Mouse (Mus musculus) right cerebral cortex, postnatal 25 days (tissue): Measurements from ENCODE around the gene Tmem259.

Experiments used
- DNase-seq: peaks from one replicate; pipeline ENCODE4 v3.0.0; 2022

Tmem259 gene

DNA sequence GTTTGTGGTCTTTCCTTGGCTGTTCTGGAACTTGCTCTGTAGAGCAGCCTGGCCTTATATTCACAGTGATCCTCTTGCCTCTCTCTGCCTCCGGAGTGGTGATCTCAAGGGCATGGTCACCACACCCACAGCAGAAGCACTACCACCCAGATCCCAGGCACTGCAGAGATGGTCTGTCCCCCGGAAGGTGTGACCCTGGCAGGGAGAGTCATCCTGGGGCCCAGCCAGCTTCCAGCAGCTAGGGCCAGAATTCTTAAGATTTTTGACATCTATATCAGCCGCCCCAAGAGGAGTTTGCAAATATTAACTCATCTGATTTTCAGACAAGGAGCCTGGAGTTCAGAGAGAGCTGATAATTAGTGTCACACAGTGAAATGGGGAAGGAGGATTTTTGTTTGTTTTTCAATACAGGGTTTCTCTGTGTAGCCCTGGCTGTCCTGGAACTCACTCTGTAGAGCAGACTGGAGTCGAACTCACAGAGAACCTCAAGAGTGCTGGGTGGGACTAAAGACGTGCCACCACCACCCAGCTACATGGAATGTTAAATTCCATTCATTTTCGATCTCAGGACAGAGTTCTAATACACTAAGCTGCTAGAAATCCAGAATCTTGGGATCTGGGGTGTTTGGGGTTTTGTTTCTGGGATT is 2.2 kb upstream of the Tmem259 start:
- DNase-seq, result no peak

DNA sequence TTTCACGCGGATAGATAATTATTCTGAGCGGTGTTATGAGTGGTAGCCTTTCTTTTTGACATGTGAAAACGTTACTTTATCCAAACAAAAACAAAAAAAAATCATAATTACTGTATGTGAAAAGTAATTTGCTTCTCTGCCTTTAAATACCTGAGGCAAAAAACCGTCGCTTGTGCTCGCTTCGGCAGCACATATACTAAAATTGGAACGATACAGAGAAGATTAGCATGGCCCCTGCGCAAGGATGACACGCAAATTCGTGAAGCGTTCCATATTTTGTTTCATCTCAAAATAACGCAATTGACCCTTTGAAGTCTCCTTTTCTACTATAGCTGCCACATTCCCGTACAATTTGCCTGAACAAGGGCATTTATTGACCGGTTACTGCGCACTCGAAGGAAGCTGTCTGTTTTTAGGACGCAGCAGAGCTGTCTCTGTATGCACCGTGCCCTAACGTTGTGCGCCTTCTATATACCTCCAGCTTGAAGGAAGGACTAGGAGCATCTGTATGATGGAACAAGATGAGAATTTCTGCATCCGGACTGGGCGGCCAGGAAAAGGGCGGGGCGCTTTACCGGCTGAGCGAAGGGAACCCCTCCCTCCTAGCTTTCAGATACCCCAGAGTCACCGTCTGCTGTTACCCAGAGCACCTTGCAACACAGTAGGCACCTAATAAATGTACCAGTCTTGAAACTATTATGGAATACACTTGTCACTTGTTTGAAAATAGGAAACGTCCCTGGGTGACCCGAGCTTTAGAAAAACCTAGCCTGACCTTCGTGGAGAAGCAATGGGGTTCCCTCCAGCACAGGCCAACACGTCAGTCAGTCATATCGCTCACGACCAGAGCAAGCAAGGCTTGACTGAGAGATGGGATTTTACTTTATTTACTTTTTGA is 1.5 kb upstream of the Tmem259 start:
- peak; percentile 66 for DNase-seq

DNA sequence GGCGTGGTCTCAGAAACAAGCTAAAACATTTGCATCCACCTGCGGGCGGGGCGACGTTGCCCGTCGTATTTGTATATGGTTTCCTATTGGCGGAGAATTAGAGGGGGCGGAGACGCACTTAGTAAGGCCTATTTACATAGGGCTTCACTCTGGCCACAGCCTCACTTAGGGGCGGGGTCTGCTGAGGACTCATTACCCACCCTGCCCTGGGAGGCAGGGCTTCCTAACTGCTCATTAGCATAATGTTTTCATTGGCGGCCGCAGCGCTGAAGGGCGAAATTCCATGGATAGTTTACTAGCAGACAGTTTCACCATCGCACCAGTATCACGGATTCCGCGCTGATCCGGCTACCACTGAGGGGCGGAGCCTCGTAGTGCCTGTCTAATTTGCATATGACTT is 741 bp upstream of the Tmem259 start:
- DNase-seq, result peak; percentile 95

DNA sequence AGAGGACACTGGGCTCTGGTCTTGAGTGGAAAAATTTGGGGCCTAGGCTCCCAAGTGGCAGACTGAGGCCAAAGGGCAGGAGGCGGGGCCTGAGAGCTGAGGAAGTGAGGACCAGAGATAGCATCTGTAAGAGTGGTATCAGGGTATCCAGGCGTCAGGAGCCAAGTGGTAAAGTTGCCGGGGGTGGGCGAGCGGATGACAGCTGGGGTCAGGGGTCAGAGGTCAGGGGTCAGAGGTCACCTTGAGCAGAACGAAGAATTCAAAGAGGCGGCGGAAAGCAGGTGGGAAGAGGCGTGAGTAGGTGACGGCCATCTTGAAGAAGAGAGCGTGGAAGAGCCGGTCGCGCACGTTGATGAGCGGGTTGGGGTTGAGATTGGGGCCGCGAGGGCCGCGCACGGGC is 460 bp downstream of the Tmem259 start:
- DNase-seq, result peak; percentile 52

DNA sequence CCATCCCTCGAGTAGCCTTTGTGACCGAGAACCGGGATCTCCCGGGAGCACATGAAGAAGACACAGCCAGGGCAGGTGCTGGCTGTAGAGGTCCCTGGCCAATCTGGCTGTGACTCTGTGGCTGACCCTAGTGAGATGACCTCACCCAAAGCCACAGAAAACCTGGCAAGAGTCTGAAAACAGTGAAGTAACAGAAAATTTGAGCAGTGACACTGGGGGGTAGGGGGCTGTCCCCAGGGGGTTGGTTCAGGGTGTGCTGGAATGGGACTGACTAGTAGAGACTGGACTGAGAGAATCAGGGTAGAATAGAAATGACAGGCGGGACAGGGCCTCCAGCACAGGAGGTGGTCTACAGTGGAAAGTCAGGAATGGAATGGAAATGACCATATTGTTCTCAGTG is 925 bp downstream of the Tmem259 start:
- no peak for DNase-seq

DNA sequence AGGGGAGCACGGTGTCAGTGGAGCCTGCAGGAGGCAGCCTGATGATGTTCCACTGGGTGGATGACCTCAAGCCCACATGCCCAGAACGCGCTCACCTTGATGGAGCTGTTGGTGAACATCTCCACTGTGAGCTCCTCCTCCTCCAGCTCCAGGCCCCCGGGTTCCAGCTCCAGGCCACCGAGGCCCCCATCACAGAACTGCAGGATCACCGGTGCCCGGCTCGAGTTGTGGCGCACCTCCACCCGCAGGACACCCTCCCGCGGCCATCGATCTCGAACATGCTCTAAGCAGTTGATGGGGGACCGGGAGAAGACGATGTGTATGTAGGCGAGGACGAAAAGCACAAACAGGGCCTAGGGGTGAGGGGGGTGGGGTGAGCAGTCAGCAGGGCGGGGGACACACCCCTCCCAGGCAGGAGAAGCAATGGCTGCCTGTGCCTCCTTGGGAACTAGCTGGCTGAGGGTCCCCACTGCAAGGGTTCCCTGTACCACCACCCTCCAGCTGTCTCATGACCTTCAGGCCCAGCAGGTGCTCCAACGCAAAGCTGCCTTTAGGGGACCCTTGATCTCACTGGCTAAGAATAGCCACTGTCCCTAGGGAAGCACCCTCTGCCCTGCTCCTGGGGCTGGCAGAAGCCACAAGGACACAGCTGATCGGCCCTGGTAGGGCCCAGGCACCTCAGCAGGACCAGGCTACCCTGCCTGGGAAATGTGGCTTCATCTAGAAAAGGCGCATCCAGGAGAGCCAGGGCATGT is 4.6 kb downstream of the Tmem259 start:
- no peak for DNase-seq

DNA sequence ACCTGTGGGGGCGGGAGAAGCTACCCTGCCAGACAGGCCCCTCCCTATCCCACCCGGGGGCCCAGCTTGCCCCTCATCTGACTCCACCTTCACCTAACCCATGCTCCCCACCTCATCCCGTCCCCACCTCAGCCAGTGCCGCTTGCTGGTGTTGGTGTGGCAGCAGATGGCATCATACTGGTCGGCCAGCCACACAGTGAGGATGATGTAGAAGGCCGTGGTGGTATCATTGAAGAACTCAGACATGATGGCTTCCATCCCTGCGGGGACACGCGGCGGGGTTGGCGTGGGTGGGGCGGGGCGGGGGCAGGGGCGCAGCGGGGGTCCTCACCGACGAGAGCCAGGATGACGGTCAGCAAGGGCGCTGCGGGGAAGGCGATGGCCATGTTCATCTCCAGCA is 6.1 kb downstream of the Tmem259 start:
- no peak for DNase-seq

DNA sequence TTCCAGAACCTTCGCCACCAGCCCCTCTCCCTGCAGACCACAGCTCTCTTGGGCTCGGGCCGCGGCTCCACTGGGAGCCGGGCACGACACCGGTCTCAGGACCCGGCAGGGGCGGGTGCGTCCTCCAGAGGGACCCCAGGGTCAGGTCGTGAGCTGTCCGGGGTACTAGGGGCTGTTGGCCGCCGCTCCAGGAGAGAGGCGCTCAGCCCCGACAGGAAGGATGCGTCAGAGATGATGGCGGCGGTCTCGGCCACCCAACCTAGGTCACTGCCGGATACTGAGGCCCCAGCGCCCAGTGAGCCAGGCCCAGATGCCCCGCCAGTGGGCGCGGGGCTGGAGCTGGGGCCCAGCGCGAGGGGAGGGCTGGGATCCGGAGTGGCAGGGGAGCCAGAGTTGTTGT is 6.8 kb downstream of the Tmem259 start:
- DNase-seq, result no peak

DNA sequence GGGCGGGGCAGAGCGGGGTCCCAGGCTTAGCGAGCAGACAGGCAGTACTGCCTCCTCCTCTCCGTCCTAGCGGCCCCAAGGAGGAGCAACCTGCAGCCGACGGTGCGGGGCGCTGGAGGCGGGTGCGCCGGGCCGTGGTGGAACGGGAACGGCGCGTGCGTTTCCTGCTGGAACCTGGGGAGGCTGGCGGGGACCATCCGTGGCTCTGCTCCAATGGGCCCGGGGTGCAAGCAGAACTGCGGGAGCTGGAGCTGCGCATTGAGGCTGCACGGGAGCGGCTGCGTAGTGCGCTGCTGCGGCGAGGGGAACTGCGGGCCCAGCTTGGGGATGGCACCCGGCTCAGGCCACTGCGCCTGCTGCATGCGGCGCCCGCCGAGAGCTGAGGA is 7.4 kb downstream of the Tmem259 start:
- DNase-seq, result no peak

DNA sequence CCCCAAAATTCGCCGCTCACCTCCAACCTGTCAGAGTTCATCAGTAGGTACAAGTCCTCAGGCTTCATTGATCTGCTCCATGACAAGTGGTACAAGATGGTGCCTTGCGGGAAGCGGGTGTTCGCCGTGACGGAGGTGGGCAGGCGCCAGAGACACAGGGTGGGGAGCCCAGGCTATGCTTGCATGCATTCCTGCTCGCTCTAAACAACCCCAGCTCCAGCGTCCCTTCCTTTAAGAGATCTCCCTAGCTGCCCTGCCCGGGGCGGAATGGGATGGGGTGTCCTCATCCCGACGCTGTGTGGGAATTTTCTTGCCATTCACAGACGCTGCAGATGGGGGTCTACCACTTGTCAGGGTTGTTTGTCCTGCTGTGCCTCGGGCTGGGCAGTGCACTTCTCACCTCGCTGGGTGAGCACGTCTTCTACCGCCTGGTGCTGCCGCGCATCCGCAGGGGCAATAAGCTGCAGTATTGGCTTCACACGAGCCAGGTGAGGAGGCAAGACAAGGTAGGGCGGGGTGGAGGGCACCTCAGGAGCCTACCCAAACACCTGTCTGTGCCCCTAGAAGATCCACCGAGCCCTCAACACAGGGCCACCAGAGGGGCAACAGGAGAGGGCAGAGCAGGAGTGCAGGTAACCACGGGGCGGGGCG is 7.9 kb downstream of the Tmem259 start:
- DNase-seq, result no peak

DNA sequence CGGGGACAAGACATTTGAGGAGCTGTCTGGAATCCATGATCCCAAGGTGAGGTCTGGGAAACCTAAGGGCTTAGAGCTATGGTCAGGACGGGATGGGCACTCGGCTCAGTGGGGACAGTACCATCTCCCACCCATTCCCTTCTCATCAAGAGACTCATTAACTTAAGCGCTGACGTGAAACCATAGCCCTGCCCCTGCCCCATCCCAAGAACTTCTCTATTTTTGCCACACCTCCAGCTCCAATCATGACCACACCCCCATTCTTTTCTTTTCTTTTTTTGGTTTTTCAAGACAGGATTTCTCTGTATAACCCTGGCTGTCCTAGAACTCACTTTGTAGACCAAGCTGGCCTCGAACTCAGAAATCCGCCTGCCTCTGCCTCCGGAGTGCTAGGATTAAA is 9.5 kb downstream of the Tmem259 start:
- no peak for DNase-seq

DNA sequence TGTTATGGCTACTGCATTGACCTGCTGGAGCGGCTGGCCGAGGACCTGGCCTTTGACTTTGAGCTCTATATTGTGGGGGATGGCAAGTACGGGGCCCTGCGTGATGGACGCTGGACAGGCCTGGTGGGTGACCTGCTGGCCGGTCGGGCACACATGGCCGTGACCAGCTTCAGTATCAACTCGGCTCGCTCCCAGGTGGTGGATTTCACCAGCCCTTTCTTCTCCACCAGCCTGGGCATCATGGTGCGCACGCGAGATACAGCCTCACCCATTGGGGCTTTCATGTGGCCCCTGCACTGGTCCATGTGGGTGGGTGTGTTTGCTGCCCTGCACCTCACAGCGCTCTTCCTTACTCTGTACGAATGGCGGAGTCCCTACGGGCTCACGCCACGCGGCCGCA is 10.0 kb downstream of the Tmem259 start:
- no peak for DNase-seq

DNA sequence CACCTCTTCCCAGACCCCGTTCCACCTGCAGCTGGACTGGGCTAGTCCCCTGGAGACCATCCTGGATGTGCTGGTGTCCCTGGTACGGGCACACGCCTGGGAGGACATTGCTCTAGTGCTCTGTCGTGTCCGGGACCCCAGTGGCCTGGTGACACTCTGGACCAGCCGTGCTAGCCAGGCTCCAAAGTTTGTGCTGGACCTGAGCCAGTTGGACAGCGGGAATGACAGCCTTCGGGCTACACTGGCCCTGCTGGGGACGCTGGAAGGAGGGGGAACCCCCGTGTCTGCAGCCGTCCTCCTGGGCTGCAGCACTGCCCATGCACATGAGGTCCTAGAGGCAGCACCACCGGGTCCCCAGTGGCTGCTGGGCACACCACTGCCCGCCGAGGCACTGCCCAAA is 11.3 kb downstream of the Tmem259 start:
- no peak for DNase-seq

DNA sequence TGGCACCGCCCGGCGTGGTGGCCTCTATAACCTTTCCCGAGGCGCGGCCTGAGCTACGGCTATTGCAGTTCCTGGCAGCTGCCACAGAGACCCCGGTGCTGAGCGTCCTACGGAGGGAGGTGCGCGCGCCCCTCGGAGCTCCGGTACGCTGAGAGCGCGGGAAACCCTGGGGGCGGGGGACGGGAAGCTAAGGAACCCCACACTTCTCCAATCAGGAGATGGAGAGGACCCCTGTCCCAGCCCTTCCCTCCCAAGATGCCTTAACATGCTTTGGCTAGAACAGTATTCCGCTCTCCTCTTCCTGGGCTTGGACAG is 13.0 kb downstream of the Tmem259 start:
- no peak for DNase-seq

DNA sequence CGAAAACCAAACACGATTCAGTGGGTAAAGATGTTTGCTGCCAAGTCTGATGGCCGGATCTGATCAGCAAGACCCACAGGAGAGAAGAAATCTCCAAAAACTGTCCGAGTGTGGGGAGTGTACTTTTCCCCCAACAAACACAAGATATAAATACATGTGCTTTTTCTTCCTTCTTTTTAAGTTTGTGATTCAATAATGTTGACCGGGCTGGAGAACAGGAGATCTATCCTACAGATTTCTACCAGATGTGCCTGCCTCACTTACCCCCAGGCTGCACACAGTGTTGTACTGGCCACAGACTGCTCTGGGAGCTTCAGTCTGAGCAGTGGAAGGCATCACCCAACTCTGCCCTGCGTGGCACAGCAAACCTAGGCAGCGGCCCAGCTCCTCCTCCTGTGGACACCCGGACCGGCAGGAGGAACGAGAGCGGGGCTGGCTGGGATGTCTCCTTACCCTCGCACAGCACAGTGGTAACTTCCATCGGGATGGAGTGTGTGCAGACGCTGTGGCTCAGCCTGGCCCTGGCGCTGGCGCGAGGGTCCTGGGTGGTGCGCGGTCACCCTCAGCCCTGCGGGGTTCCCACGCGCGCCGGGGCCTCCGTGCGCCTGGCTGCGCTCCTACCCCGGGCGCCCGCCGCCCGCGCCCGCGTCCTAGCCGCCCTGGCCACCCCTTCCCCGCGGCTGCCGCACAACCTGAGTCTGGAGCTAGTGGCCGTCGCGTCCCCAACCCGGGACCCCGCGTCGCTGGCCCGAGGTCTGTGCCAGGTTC is 13.5 kb downstream of the Tmem259 start, which contains the start of gene Grin3b:
Gene Grin3b (plus strand): TSS at position 301 of the 768 bp plus-strand sequence.
- DNase-seq, result no peak

DNA sequence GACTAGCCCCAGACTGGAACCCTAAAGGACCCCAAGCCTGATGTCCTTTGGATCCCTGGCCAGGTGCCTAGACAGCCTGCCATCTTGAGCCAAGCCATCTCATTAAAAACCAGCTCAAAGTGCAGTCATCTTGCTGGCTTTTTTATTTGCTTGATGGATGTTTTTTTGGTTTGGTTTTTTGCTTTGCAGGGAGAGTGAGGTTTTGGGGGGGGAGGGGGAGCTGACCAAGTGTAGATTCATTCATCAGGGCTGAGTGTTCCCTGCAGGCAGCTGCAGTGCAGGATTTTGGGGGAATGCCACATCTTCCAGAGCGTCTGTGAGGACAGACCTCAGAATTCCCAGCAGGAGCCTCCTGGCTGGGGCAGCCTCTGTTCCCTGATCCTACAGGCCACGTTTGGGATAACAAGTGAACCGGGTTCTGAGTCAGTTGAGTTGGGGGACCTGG is 15.0 kb downstream of the Tmem259 start:
- DNase-seq, result no peak

DNA sequence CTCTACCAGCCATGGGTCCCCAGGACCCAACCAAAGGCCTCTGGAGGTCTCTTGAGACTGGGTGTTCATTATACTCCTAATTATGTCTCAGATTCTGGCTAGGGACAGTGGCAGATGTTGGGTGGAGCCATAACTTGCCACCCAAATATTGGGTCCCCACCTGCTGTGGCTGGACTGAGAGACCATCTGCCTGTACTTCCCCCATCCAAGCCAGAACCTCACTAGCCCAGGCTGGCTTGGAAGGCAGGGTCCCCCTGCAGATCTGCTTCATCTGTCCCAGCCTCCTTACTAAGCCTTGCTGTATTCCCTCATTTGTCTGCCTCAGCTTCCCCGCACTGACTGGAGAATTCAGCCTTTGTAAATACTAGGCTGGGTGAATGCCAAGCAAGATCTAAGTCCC is 15.9 kb downstream of the Tmem259 start:
- no peak for DNase-seq

DNA sequence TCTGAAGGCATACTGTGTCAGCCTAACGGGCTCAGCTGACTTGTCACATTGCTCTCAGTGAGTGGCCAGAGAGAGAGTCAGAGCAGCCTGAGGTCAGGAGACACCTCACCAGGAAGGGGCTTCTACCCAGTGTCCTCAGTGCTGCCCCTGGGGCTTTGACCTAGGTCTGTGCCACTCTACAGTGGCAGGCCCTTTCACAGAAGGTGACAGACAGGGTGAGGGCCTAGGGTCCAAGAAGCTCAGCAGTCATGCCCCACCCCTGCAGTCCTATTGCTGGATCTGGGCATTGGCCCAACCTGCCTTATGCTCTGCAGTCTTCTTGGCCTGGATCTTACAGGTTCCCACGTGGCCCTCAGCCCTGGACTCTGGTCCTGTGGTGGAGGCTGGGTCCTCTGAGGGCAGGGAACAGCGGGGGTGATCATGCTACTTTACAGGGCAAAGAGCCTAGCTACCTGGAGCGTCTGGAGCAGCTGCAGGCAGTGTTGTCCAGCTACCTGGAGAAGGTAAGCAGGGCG is 17.2 kb downstream of the Tmem259 start:
- no peak for DNase-seq

DNA sequence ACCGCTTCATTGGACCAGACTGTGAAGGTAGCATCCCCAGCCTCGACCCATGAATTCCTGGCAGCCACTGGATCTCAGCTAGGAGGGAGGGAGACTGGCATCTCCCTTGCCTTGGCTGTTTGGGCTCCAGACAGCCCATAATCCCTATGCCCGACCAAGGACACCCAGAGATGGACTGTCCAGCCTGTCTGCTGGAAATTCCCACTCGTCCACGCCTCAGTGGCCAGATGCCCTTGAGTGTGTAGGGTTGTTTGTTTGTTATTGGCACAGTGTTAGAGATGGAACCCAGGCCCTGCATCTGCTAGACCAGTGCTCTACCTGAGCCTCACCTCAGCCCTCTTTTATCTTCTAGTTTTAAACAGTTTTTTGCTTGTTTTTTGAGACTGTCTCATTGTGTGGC is 18.8 kb downstream of the Tmem259 start:
- no peak for DNase-seq

DNA sequence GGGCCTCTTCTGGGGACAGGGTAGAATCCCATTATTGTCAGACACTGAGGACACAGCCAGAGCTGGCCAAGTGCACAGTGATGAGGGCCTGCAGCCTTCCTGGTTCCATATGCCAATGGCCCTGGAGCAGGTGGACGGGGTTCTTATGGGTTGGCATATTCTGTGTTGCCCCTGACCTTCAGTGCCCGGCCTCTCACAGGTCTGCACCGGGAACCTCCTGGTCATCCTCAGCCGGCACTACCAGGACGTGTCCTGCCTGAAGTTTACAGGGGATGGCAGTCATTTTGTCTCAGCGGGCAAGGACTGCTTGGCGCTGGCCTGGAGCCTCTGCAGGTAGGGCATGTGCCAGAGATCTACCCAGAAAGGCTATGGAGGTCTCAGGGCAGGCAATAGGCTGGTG is 19.4 kb downstream of the Tmem259 start:
- no peak for DNase-seq

DNA sequence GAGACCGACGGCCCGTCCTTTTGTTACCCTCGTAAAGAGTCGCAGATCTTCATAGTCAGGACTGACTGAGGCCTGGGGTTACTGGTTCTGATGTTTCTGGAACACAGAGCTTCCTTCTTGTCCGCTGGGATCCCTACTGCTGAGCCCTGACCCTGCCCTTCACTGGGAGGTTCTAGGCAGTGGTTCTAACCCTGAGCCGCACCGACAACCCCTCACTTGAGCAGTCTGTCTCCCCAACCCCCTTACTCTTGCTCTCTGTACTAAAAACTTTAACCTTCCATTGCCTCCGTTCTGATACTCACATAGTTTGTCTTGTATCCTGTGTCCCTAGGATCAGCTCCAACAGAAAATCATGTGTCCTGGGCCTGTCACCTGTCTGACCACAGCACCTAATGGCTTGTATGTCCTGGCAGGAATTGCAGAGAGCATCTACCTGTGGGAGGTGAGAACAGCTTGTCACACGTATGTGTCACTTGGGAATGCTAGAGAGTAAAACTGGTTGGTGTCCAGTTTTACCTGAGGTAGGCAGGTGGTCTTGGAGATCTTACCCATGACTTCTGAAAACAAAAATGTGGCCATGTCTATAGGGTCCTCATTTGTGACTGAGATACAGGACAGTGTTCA is 23.3 kb downstream of the Tmem259 start:
- no peak for DNase-seq
